Mouse (Mus musculus): ENCODE data around the gene Kmt2c. TPM values are rescaled to one million over a fixed set of nuclear protein-coding genes. Genes with fewer than 3 reads are reported as not detected.
A peak's percentile ranks its signal among the peaks of the same experiment; 100 is the strongest.

The Kmt2c gene
- total RNA-seq (2021) = 10 to 100 TPM; 45.2 to 45.5 TPM

- DNase-seq = no peak
Measured at GRCm38 (mm10) chr5:25498346-25498820, at the start of gene Kmt2c. Kmt2c (minus strand) TSS chr5:25498783.

DNA sequence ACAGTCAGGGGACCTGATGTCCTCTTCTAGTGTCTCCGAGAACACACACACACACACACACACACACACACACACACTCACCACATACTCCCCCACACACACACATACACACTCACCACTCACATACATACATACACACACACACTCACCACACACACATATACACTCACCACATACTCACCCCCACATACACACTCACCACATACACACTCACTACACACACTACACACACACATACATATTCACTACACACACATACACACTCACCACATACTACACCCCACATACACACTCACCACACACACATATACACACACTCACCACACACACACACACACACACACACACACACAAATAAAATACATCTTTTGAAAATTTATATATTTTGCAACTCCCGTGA is 48.3 kb upstream of the Kmt2c start:
- DNase-seq = no peak

DNA sequence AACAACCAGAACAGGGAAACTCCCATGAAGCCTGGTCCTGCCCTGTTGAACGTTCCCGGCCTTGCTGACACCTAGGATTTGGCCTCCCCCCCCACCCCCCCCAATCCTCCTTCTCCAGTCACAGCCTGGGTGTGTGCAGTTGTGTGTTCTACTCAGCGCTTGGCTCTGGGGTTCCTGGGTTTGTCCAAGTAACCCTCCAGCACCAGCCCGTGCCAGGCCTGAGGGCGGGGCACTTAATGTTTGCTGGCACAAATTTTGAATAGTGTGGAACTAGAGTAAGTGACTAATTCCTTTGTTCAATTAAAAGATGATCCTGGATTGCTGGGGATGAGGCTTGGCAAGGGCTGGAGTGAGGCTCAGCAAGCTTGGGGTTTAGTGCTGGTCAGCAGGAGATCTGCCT is 46.0 kb upstream of the Kmt2c start:
- DNase-seq = no peak

DNA sequence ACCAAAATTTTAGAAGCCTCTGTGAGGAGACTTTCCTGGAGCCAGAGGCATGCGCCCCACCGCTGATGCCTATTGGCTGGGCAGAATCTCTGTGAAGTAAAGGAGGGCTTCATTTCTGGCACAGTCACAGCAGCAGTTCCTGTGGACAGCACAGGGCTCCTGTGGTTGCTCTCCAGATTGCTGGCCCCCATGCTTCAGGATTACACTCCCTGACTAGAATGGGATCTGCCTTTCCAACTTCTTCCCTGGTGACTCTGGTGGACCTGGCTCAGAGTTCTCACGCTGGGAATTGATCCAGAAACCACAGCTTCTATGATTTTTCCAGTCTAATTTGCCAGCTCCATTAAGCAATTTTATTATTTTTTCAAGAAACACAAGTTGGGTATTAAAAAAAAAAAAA is 45.5 kb upstream of the Kmt2c start:
- DNase-seq = peak; percentile 48

DNA sequence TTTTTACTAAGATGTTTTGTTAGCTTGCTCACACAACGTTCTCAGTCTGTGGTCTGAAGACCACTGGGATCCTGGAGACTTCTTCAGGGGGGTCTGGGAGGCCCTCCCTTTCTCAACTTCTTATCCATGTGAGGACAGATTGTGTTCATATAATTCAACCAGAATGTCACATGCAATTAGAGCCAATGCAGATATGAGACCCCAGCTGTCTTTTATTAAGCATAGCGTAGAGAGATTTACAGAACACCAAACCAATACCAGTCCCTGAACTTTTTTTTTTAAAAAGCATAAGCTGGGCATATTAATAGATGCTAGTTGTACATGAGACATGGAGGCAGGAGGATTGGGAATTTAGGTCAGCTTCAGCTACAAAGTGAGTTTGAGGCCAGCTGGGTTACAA is 43.1 kb upstream of the Kmt2c start:
- DNase-seq = no peak

DNA sequence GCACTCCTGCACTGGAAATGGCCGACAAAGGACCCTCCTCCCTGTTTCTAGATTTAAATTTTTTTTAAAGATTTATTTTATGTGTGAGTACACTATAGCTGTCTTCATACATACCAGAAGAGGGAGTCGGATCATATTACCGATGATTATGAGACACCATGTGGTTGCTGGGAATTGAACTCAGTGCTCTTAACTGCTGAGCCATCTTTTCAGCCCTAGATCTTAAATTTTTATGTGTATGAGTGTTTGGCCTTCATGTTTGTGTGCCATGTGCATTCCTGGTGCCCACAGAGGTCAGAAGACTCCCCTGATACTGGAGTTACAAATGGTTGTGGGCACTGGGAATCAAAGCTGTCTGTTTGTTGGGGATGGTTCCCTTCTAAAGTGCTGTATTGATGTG is 42.3 kb upstream of the Kmt2c start:
- no peak for DNase-seq

- no peak for DNase-seq
Measured at GRCm38 (mm10) chr5:25540412-25540811, 41.8 kb upstream of the Kmt2c start.

DNA sequence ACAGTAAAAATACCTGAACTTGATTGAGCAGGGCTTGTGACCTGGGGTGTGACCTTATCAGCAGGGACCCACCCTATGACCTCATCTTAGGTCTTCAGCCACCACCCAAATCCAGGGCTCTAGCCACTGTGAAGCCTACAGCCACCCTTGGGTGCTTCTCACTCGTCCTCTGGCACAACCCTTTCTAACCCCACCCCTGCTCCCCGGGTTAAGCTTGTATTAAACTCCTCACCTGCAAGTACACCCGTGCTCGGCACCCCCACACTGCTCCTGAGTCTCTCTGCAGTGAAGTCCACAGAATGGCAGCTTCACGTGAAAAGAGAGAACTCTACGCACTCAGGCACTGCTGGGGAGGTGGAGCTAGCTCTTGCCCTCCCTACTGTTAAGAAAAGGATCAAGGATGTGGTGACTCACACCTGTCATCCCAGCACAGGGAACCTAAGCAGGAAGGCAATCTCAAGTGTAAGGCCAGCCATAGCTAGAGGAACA is 38.4 kb upstream of the Kmt2c start:
- DNase-seq = no peak

GRCm38 (mm10) chr5:25536451-25536850 is 37.9 kb upstream of the Kmt2c start:
- DNase-seq = no peak

- DNase-seq = no peak
Measured at GRCm38 (mm10) chr5:25535566-25535965, 37.0 kb upstream of the Kmt2c start.

- DNase-seq = no peak
Measured at GRCm38 (mm10) chr5:25533298-25533697, 34.7 kb upstream of the Kmt2c start.

- DNase-seq = no peak
Measured at GRCm38 (mm10) chr5:25532256-25533147, 33.9 kb upstream of the Kmt2c start.

DNA sequence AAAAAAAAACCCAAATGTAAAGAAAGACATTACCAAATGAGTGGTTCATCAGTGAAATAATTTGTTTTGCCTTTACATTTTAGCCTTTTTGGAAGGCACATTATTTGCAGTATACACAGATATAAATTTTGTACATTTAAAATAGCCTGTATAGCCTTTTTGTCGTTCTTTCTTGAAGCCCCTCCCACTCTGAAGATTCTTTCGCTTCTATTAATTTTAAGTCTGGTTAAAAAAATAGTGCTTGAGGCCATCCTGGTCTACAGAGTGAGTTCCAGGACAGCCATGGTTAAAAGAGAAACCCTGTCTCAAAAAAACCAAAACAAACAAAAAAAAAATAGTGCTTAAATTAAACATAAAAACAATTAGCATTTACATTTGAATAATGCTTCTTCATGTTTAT is 32.0 kb upstream of the Kmt2c start:
- no peak for DNase-seq

- peak; percentile 100 for DNase-seq
Measured at GRCm38 (mm10) chr5:25529529-25530421, 31.2 kb upstream of the Kmt2c start.

GRCm38 (mm10) chr5:25528851-25529528 is 30.4 kb upstream of the Kmt2c start:
- no peak for DNase-seq

DNA sequence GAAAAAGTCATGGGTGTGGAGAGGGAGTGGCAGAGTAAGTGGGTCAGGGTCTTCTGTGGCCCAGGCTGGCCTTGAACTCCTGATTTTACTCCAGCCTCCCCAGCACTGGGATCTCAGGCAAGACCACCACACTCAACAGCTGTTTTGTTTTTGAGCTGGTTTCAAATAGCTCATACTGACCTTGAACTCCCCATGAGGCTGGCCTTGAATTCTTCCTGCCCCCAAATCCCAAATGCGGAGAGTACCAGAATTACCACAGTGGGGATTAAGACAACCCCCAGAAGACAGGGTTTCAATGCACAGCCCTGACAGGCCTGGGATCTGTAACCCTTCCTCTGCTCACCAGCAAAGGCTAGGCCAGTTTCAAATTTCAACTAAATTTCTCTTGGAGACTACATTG is 29.4 kb upstream of the Kmt2c start:
- no peak for DNase-seq

DNA sequence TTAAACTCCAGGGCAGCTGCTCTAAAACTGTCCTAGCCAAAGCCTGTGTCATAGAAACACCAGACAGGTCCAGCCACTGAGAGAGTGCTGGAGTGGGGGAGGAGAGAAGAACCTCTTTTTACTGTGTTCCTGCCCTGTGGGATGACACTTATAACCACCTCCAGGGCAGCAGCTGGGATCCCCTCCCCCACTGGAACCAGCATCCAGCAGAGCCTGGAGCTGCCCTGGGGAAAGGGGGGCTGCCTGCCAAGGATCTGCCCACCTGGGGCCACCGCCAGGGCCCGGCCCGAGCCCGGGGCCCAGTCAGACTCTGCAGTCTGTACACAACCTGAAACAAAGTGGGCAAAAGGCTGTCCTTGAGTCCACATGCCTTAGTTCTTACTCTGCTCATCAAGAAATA is 28.3 kb upstream of the Kmt2c start:
- DNase-seq = peak; percentile 51

GRCm38 (mm10) chr5:25526116-25526515 is 27.5 kb upstream of the Kmt2c start:
- DNase-seq = peak; percentile 23

GRCm38 (mm10) chr5:25521461-25521860 is 22.9 kb upstream of the Kmt2c start:
- DNase-seq = no peak

- DNase-seq = no peak
Measured at GRCm38 (mm10) chr5:25519820-25520219, 21.2 kb upstream of the Kmt2c start.

- DNase-seq = no peak
Measured at GRCm38 (mm10) chr5:25517550-25517949, 19.0 kb upstream of the Kmt2c start.

DNA sequence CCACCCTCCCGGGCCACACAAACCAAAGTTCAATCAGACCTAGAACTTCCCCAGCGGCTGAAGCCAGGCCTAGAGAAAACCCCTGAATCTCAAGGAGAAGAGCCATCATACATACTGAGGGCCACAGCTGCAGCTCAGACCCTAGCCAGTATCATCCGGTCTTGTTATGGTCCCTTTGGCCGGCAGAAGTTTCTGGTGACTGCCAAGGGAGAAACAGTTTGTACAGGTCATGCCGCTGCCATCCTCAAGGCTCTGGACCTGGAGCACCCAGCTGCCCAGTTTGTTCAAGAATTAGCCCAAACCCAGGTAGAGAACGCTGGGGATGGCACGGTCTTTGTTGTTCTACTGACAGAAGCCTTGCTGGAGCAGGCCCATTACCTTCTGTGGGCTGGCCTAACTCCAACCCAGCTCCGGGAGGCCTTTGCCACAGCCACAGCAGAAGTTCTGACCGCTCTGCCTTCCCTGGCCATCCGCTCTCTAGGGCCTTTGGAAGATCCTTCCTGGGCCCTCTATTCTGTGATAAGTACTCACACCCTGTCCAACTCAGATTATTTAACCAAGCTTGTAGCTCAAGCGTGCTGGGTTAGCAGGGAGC is 17.8 kb upstream of the Kmt2c start:
- no peak for DNase-seq

Data from heart, postnatal 4 days (tissue).